Mouse (Mus musculus) urinary bladder, postnatal 14 days (tissue): ENCODE results near the gene Sycp2.

Source experiments
- DNase-seq: peaks from one replicate; pipeline ENCODE4 v3.0.0; 2021; ENCODE audit warnings: low spot score

The Sycp2 gene

DNA sequence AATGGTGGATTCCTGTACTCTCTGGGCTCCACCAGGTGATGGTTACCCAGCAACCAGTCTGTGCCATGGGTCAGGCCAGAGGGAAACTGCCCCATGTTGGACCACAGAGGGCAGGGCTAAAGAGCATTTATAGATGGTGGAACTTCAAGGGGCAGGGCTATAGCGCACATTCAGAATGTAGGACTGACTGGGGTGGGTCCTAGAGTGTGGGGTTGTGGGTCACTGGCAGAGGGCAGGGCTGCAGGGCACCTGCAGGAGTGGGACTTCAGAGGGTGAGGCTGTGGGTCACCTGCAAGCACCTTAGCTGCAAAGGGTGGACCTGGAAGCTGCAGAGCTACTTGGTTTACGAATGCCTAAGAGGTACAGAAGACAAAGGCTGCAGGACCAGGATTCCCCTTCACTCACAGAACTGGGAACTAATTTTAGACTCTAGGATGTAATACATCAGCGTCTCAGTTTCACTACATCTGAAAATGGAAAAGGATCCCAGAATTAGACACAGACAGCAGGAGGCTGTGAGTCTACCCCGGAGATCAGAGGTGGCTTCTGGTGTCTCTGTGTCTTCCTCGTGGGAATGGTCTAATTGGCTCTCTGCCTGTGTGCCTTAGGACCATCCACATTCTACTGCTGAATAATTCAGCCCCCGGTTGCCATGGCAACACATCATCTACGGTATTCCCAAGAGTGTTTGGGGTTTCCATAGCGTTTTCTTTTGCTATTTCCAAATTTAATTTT lies 103.9 kb downstream of the Sycp2 start:
- no peak for DNase-seq
